Mouse (Mus musculus): ENCODE measurements around the gene Coro1c.

DNA sequence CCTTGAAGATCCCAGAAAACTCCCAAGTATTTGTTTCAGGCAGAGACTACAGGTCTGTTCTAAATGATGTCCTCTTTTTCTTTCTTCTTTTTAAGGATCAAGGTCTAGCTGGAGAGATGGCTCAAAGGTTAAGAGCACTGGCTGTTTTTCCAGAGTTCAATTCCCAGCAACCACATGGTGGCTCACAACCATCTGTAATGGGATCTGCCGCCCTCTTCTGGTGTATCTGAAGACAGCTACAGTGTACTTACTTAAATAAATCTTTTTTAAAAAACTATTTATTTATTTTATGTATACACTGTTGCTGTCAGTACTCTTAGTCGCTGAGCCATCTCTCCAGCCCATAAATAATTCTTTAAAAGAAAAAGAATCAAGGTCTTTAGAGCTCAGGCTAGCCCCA, 38.7 kb upstream of the Coro1c start:
- TF ChIP-seq CTCF (IDR thresholded peaks at IDR 0.05; ENCODE audit: control insufficient read depth, insufficient read depth, insufficient replicate concordance, low read depth, low read length) (no peak), POLR2A (IDR thresholded peaks at IDR 0.05; ENCODE audit: control insufficient read depth, low read depth, low read length) (no peak)

Measured in testis, adult 2 months (tissue).